Mouse (Mus musculus) 3T3-L1 (cell line): ENCODE results near the gene Creb3l1.
A peak's percentile ranks its signal among the peaks of the same experiment; 100 is the strongest.

Source experiments
- DNase-seq: peaks from one replicate; pipeline ENCODE4 v3.0.0-alpha.2; 2015; ENCODE audit warnings: low read depth, low spot score

Gene Creb3l1

DNA sequence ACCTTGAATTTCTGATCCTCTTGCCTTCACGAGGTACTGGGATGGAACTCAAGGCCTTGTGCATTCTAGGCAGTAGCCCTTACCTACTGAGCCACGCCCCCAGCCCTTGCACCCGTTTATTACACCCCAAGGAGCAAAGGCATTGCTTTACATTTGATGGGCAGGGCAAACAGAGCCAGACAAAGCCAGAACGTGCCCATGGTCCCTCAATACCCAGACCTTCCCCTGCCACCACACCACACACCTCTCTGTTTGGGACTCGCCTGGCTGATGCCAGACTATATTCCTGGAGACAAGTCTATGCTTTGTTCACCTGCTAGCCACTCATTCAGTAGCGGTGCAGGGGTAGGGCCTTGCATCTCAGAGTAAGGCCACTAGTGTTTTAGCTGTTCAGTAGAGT is 17.8 kb downstream of the Creb3l1 start:
- no peak for DNase-seq

DNA sequence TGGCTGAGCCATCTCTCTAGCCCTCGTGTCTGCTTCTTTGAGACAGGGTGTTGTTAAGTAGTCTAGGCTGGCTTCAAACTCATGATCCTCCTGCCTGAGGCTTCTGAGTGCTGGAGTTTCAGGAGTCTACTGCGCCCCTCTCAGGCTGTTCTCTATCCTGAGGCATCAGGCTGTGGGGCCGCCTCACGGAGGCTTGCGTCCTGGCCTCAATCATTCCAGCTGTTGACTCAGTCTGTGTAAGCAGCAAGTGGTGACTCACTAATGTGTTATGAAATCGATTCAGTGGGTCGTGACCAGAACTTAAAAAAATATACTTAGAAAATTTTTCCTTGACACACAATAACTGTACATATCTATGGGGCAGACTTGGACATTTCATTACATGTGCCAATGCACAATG is 19.7 kb downstream of the Creb3l1 start:
- peak; percentile 95 for DNase-seq

DNA sequence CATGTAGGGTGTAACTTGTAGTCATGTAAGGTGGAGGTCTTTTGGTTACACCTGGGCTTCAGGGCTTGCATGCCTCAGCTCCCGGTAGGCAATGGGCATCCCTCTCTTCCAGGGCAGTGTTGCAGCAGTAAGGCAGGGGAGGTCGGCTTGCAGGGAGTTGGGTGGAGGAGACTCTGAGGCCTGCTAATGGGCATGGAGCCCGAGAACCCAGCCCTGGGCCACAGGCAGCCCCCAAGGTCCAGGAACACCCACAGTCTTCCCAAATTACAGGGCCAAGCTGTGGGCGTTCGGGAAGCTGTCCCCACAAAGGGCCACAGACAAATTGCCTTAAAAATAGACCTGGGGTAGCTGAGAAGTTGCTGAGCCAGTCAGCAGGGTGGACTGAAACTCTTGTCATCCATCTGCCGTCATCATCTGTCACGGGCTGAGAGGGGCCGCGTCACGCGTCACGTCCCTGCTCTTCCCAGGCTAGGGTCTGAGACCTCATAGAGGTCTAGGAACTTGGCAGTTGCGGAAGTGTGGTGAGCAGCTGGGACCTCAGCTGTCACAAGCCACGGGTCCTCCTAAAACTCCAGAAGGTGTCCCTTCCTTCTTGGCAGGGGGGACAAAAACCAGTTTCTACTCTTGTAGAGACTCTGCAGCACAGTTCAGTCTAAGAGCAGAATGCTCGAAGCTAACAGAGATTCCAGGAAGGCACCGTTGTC is 26.2 kb downstream of the Creb3l1 start:
- DNase-seq: no peak

DNA sequence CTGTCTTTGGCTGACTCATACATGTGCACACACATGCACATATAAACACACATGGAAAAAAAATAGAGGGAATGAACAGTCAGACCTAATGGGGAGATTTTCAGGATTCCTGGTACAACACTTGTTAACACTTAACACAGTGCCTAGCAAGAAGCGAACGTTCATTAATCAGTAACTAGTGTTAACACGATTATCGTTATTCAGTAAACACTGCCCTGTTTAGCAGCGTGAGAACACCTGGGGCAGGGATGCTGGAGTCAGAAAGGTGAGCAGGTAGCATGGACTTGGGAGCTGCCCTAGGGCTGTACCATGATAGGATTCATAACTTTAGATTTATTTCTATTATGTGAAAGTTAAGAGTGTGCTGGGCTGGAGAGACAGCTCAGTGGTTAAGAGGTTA is 28.3 kb downstream of the Creb3l1 start:
- DNase-seq: no peak

DNA sequence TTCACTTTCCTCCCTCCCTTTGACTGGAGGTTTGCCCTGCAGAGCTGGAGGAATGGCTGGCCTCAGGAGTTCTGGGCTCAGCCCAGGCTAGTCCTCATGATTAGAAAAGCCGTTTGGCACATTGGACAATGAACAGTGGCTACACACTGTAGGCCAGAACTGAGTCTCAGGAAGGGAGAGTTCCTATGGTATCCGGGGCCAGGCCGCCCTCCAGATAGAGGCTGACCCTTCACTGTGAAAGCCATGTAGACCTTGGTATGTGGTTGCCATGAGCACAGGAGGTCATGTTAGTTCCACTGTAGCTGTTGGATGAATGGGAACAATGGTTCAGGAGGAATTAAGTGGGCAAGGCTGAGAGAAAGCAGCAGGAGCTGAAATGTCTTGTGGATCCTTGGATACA is 30.9 kb downstream of the Creb3l1 start:
- DNase-seq: no peak

DNA sequence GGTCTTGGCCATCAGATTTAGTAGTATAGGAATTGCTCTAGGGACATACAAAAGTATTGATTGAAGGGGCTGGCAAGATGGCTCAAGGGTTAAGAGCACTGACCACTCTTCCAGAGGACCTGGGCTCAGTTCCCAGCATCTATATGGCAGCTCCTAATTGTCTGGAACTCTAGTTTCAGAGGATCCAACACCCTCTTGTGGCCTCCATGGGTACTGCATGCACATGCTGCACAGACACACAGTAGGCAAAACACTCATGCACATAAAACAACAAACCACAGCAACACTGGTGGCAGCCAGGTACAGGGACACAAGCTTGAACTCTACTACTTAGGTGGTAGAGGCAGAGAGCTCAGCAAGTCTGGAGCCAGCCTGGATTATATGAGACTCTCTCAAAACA is 34.6 kb downstream of the Creb3l1 start:
- DNase-seq: peak; percentile 54

DNA sequence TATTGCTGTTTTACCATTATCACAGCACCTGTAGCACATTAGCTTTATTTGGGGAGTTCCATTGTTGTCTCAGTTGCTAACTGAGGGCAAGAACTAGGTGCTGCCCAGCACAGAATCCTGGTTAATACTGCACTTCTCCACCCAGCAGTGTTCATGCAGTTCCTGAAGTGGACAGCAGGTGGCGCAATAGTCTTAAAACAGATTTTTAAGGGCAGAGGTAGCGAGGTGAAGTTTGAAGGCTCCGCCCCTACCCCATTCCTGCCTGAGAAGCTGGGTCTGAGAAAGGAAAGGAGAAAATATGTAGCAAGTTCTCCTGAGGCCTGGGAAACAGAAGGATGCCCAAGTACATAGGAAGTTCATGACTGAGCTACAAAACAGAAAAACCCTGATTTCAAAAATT is 36.8 kb downstream of the Creb3l1 start:
- DNase-seq: peak; percentile 94

DNA sequence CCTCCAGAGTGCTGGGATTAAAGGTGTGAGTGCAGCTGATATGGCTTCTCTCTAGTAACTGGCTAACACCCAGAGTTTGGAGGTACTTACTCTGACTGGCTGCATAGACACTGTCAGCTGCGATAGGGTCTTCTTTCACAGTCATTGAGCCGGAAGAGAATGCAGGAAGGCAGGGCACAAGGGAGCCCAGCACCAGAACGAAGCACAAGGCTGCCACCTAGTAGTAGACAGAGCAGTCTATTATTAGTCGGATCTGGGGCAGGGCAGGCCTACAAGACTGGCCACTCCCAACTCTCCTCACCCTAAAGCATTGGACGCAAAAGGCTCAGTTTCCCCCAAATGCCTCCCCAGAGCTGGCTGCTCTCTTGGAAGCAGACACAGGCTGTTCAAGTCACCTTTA is 38.2 kb downstream of the Creb3l1 start:
- no peak for DNase-seq

DNA sequence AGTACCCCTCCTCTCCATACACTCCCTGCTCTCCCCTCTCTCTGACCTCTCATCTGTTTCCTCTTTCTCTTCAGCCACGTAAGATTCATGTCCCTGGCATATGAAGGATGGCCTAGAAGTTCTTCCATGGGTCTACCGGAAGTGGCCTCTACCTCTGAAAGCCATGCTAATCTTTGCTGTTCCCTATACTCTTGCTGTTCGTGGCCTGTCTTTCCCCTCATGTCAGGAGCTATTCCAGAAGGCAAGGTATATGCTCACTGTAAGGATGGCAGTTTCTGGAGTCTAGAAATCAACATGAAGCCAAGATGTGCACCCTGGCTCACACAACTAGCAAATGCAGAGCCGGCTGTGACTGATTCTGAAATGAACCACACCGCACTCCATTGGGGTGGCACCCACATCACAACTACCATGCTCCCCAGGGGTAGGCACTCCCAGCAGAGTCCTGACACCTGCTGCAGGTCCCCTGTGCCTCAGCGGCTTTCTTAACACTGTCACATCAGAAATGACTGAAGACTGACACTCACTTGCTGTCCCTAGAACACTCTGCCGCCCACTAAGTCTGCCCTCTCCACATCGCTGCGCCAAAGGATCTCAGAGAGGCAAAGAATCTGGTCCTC is 39.3 kb downstream of the Creb3l1 start:
- no peak for DNase-seq

DNA sequence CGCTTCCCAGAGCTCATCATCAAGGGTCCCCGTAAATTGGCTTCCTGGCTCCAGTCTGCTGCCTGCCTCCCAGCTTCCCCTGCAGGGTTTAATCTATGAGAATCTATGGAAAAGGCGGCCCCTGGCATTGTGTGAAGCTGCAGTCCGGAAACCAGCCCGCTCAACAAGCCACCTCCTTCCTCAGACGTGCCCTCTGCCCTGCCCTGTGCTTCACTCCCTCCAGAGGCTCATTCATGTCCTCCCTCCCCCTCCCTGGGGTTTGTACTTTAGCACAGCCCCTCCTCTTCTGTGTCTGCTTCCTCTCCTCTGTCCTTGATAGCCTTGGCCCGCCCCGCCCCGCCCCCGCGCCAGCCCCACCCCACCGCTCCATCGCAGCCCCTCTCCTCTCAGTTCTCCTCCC is 39.9 kb downstream of the Creb3l1 start:
- no peak for DNase-seq

DNA sequence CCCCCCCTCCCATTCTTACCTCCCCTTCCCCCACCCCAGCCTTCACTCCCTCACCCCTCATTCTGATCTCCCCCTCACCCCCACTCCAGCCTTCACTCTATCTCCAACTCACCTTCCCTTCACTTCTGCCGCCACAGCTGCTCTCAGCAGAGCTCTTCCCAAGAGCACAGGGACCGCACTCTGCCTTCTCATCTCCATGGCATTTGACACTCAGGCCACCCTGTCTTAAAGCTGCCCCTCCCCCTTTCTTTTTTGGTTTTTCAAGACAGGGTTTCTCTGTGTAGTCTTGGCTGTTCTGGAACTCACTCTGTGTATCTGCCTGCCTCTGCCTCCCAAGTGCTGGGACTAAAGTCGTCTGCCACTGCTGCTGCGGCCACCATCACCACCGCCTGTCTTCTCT is 43.5 kb downstream of the Creb3l1 start:
- no peak for DNase-seq

DNA sequence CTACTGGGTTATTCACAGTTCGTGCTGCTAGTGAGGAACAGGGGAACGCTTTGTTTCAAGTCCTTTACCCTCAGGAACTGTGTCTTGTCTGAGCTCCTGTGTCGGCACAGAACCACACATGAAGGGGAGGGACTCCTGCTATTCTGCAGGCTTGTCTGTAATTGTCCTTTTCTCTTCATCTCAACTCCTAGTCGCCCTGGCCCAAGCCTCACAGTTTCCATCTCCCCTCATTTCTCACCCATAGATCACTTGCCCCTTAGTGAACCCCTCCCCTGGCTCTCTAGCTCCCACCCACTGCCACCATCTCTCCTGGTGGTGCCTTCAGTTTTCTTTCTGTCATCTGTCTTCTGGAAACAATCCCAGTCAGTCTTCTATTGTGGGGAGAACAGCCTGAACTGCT is 44.1 kb downstream of the Creb3l1 start:
- DNase-seq: no peak

DNA sequence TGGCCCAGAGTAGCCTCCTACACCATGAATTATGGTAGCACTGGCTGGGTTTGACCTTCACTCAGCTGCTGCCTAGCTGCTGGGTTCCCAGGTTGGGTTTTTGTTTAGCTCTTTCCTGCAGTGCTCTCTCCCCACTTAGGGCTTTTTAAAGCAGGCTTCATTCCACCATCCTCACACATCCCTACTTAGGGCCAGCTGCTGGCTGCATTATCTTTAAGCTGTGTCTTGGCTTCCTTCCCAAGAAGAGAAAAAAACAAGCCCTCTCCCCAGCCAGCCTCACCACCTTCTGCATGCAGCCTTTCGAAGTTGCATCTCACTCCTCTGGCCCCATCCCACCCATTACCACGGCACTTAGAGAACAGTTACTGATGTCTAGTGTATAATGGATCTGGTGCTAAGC is 45.8 kb downstream of the Creb3l1 start:
- DNase-seq: no peak

DNA sequence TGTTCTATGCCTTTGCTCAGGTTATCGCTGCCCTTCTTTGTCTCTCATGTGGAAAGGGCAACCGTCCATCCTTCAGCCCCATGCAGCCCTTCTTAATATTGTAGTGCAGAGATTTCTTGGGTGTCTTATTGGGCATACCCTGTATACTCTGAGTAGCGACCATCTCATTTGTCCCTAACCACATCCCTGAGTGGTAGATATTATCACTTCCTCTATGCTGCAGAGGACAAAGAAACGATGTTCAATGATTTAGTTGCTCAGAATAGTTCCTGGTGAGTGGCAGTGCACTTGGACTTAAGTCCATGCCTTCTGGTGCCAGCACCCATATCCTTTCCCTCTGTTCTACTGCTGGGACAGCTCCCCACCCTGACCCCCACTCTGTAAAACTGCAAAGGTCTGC is 46.3 kb downstream of the Creb3l1 start:
- DNase-seq: no peak

DNA sequence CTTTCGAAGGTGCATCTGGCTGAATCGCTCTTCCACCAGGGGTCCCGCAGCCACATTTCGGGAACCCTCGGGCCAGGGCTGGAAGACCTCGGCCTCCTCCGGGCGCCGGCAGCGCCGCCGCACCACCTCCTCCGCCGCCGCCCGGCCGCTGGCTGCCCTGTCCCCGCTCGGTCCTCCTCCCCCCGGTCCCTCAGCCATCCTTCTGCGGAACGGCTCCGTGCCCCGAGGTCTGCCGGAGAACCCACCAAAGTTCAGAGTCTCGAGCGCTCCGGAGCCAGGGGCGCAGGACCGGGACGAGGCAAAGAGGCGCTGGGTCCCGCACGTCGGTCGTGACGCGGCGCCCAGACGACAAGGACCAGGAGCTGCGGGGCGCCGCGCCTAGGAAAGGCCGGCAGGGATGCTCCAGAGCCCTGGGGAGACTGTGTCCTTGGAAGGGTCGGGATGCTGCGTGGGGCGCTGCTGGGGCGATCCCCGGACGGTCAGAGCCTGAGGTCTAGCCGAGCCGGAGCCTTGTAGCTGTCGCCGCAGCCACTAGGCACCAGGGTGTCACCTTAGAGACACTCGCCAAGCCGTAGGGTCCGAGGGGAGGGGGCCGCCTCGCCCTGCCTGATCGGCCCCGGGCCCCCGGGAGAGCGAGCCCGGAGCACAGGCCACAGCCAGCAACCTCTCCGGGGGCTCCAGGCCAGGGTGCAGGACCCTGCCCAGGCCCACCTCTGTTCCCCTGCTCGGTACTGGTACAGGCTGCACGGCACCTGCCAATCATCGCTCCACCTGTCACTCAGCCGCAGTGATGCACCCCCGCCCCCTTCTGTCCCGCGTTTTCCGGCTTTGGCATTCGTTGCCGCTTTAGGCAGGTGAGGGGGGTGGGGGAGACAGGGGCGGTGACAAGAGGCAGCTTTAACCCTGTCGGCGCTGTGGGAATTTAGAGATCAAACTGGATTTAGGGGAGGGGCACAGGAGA is 48.4 kb downstream of the Creb3l1 start, which contains the start of gene Dgkz:
TSS of gene Dgkz (minus strand) at position 284 of the 961 bp plus-strand sequence.
- DNase-seq: no peak

DNA sequence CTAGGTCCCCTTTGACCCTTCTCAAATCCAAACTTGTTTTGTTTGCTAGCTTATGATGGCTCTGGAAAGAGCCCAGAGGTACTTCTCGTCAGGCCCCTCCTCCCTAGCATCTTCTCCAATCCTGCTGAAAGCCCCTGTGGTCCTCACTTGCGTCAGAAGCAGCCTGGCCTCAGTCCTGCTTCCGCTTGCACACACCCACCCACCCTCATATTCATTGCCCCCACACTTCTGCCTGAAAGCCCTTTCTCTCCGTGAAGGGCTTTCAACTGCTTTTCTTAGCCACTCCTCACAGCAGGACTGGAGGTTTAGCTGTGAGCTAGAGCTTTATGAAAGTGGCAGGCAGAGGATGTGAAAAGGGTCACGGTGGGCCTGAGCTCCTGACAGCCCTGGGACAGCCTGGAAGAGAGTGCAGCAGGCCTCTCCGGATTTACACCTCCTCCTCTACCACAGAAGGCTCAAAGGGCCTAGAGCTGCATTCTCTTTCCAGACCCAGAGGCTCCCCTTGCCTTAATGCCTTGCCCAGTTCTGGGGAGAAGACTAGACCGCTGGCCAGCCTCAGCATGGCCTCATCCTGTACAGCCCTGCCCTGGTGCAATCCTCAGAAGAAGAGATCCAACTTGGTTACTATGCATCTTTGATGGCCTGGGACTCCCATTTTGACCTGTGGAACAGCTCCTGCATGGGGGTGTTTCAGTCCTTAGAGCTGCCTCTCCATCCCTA is 50.7 kb downstream of the Creb3l1 start:
- DNase-seq: no peak

DNA sequence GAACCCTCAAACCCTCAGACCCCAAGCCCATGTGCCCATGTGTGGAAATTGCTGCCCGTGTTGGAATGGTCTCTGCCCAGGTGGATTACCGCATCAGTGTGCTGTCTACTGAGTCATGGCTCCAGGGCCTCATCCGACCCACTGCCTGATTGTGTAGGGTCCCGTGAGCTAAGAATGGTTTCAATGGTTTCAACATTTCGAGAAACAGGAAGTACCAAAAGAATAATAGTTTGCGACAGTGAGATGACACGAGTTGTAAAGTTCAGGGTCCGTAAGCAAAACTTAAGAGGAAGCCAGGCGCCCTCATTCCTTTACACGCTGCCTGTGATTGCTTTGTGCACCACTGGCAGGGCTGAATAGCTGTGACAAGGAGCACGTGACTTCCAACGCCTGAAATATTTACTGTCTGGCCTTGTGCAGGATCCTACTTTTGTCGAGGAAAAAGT is 52.2 kb downstream of the Creb3l1 start:
- DNase-seq: no peak

DNA sequence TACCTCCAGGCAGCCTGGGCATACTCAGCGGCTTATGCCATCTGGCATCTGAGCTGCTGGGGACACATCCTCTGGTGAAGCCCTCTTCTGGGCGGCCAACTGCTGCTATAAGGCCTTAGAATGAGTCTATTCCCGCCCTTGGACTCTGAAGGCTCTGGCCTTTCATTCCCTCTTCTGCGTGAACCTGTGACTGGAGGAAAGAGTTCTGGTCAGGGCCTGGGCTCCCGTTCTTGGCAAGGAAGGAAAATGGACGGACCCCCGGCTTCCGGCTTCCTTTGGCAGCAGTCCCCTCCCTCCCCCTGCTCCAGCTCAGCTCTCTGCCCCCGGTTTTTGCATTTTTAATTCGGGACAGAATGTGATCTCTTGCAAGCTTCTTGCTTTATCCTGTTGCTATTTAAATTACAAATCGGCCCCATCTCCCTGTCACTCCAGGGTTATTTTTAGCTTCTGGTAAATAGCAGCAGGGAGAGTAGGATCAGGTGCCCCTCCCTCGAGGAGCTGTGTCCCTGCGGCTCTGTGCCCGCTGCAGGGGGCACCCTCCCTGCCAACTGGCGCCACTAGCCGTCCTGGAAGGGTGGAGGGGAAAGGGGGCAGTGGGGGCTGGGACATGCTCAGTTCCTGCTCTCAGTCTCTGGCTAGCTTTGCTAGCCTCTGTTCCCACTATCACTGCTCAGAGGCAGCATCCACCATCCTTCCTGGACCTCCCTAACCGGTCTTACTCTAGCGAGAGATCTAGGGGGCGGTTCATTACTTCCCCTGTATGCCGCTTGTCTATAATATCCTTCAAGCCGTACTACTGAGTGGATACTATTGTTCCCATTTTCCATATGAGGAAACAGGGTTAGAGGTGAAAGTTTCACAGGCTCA is 52.8 kb downstream of the Creb3l1 start:
- DNase-seq: no peak

DNA sequence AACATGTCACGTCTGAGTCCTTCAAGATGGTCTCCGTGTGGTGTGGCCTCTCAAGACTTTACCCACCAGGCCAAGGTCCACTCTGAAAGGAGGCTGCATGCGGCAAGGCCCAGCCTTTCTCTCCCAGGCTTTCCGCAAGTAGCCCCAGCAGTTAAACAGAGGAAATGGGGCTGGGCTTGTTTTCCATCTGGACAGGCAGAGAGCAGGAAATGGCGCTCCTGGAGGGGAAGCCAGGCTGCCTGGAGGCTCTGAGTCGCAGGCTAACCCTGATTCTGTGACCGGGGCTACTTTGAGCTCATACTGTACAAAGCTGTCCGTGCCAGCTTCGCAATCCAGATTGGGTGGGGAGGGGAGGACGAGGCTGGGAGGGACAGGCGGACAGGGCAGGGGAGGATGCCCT is 56.3 kb downstream of the Creb3l1 start:
- peak; percentile 50 for DNase-seq

DNA sequence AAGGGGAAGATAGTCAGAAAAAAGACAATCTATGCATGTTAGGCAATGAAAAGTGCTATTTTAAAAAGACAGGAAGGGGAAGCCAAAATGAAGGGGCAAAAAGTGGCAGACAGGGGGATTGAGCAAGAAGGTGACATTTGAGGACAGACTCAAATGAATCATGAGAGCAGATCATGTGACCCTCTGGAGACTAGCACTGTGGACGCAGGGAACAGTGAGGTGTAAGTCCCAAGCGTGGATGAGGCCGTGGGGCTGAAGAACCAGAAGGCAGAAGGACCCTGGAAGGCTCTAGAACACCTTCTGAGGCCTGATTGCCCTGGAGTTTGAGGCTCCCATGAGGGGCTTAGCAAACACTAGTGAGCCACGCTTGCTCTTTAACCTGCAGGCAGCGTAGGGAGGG is 57.9 kb downstream of the Creb3l1 start:
- DNase-seq: no peak

DNA sequence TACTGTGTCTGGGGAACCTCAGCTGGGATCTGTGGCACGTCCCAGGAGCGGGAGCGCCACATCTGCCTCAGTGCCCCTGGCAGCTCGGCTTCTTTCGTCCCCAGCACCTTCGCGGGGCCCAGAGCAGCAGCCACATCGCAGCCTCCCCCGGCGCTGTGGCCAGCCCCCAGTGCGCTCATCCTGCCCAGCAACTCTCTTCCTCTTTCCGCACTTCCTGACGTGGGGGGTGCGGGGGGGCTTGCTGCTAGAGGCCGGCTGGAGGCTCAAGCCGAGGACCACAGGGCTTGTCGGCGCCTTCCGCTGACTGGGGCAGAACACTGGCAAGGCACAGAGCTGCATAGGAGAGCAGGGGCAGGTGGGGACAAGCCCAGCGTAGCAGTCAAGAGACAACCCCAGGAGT is 58.9 kb downstream of the Creb3l1 start:
- no peak for DNase-seq
